Mouse (Mus musculus): Measurements from ENCODE around the gene Fem1b. TPM values are rescaled to one million over a fixed set of nuclear protein-coding genes. Genes with fewer than 3 reads are reported as not detected.

Fem1b gene
- polyA plus RNA-seq, 1 experiment: 2.2 TPM

DNA sequence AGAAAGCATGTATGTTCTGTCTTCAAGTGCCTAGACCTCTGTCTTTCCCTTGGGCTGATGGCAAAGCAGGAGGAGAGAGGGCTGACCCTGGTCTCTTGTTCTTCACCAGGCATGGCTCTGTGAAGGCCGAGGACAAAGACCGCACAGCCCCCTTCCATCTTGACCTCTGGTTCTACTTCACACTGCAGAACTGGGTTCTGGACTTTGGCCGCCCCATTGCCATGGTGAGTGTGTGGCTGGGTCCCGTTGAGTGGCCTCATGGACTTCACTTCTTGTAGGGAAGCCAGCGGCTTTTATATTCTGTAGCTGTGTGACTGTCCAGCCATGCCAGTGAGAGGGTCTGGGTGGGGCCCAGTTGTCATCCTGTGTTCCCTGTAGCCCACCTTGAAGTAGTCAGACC, 32.7 kb upstream of the Fem1b start:
- no peak overlapping the region for H3K4me3 ChIP-seq (replicated peaks)
- H3K27me3 ChIP-seq (replicated peaks): no peaks in the 10 kb centered on the region
- H3K4me1 ChIP-seq: peaks cover 55% of the 10 kb centered on the region
- H3K36me3 ChIP-seq (replicated peaks; ENCODE audit: low read length): peaks cover 70% of the 10 kb centered on the region
- TF ChIP-seq FLI1 (IDR thresholded peaks at IDR 0.05; ENCODE audit: low read length) (no peak), GATA1 (IDR thresholded peaks at IDR 0.05; ENCODE audit: borderline replicate concordance, low read length) (no peak)
- no peaks in the 10 kb centered on the region for H3K9me3 ChIP-seq

DNA sequence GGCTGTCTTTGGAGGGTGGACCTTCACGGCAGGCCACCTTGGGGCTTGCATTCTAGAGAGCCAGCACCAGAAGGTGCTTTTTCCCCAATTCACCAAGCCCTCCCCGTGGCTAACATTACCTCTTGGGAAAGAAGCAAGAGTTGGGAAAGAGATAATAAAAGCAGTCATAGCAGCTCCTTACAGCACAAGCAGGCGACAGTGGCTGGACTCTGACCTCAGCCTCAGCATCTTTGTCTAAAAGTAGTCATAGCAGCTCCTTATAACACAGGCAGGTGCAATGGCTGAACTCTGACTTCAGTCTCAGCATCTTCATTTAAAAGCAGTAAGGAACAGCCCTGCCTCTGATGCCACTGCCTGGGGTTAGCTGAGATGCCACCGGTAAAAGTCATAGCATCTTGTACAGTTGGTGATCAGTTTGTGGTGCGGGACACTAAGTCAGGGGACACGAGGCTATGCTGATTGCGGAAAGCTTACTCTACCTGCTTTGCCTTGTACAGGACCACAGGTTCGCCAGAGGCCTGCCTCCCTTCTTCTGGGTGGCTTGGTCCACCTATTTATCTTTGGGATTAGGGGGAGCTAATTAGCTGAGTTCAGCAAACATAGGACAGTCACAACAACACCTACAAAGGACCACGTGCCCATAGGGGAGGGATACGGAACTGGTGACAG, 31.8 kb upstream of the Fem1b start:
- peaks cover 56% of the 10 kb centered on the region for H3K4me1 ChIP-seq

DNA sequence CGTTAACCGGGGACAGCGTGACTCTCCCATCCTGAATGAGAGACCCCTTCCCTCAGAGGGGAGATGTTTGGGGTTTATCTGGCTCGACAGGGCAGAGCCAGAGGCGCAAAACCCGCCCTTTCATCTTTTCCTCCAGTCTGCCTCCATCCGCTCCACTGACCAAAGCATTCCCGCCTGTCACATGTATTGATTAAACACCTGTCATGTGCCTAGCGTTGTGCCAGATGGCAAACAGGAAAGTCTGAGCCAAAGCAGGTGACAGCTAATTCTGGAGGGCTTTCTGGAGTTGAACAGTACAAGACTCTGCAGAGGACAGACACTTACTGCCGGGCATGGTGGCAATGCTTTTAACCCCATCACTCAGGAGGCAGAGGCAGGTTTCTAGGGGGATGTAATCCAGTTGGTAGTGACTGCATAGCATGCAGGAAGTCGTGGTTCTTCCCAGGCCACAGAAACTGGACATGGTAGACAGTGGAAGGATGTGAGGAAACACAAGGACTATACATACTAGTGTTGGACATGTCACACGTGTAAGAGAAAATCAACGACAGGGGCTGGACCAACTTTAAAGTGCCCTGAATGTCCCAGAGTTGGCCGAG, 27.5 kb upstream of the Fem1b start:
- Histone ChIP-seq H3K27me3 (replicated peaks) (no peaks in the 10 kb centered on the region), H3K4me1 (peaks cover 66% of the 10 kb centered on the region), H3K36me3 (replicated peaks; ENCODE audit: low read length) (peaks cover 26% of the 10 kb centered on the region), H3K4me3 (replicated peaks) (peak overlapping the region; percentile 92), H3K9me3 (no peaks in the 10 kb centered on the region)
- TF ChIP-seq FLI1 (IDR thresholded peaks at IDR 0.05; ENCODE audit: low read length) (no peak), GATA1 (IDR thresholded peaks at IDR 0.05; ENCODE audit: borderline replicate concordance, low read length) (no peak)

More for the DNA sequence above, 31.8 kb upstream of the Fem1b start:
- Histone ChIP-seq H3K36me3 (replicated peaks; ENCODE audit: low read length) (peaks cover 60% of the 10 kb centered on the region), H3K27me3 (replicated peaks) (no peaks in the 10 kb centered on the region), H3K4me3 (replicated peaks) (peak overlapping the region; percentile 25), H3K9me3 (no peaks in the 10 kb centered on the region)
- TF ChIP-seq GATA1 (IDR thresholded peaks at IDR 0.05; ENCODE audit: borderline replicate concordance, low read length) (no peak), FLI1 (IDR thresholded peaks at IDR 0.05; ENCODE audit: low read length) (no peak)

DNA sequence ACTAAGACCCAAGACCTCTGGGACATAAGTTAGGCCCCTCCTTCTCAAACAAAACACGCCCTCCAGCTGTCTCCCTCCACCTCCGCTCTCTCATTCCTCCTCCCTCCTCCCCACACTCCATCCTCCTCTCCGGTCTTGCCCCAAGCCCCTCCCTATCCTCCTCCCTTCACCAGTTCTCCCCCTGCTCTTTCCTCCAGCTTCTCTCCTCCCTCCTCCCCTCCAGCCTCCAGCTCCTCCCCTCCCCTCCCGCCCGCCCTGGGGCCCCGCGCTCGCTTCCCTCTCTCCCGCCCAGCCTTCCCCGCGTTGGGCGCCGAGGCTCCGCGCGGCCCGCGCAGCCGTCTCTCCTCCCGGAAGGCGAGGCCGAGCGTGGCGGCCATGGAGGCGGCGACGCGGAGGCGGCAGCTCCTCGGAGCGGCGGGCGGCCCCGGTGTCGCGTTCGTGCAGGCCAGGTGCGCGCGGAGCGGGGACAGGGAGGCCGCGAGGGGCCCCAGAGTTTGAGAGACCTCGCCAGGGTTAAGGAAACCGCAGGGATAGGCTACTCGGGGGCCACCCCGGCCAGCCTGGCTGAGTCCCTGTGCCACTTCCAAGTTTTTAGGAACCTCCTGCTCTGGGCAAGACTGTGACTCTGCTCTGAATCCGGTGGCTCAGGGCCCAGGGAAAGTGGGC, 26.9 kb upstream of the Fem1b start, which contains the start of gene Cln6:
Gene Cln6 (plus strand): TSS at position 280 of the 666 bp plus-strand sequence.
- no peaks in the 10 kb centered on the region for H3K9me3 ChIP-seq
- peak within 1 kb of the TSS; percentile 92 for H3K4me3 ChIP-seq (replicated peaks)
- peaks cover 21% of the 10 kb centered on the region for H3K36me3 ChIP-seq (replicated peaks; ENCODE audit: low read length)
- H3K4me1 ChIP-seq: peaks cover 59% of the 10 kb centered on the region
- TF ChIP-seq FLI1 (IDR thresholded peaks at IDR 0.05; ENCODE audit: low read length) (no peak), GATA1 (IDR thresholded peaks at IDR 0.05; ENCODE audit: borderline replicate concordance, low read length) (no peak)
- no peaks in the 10 kb centered on the region for H3K27me3 ChIP-seq (replicated peaks)

DNA sequence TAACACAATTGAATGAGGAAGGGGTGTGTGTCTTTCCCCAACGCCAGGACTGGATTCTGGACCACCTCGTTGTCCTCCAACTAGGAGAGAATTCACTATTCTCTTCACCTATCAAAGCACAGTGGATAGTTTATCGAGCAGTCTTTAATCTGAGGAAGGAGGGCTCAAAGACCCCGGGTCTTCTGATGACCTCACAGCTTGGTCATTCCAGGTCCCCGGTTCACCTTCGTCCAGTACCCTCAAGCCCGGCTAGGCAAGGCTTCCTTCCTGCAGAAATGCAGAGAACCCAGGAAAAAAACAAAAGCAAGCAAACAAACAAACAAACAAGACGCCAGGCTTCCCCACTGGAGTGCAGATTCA, 26.4 kb upstream of the Fem1b start:
- Histone ChIP-seq H3K4me1 (peaks cover 55% of the 10 kb centered on the region), H3K4me3 (replicated peaks) (peak overlapping the region; percentile 92), H3K9me3 (no peaks in the 10 kb centered on the region), H3K36me3 (replicated peaks; ENCODE audit: low read length) (peaks cover 16% of the 10 kb centered on the region), H3K27me3 (replicated peaks) (no peaks in the 10 kb centered on the region)
- no peak for TF ChIP-seq GATA1 (IDR thresholded peaks at IDR 0.05; ENCODE audit: borderline replicate concordance, low read length)
- no peak for TF ChIP-seq FLI1 (IDR thresholded peaks at IDR 0.05; ENCODE audit: low read length)

DNA sequence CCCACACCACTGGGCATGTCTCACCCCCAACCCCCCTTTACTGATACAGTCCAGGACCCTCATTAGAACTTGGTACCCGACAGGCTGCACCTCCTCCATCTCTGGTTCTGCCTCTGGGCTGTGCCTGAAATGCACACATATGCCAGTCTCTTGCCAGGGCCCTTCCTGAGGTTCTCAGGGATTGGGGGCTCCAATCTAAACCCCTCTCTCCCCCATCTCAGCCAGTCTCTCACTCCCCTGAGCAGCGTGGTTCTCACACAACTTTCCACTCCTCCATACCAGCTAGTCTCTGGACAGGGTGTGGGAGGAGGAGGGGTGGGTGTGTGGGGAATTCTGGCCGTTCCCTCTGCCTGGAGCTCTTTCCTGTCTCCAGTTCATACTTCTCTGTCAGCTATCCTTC, 25.9 kb upstream of the Fem1b start:
- Histone ChIP-seq H3K4me3 (replicated peaks) (peak overlapping the region; percentile 92), H3K27me3 (replicated peaks) (no peaks in the 10 kb centered on the region), H3K4me1 (peaks cover 53% of the 10 kb centered on the region), H3K9me3 (no peaks in the 10 kb centered on the region), H3K36me3 (replicated peaks; ENCODE audit: low read length) (peaks cover 11% of the 10 kb centered on the region)
- no peak for TF ChIP-seq GATA1 (IDR thresholded peaks at IDR 0.05; ENCODE audit: borderline replicate concordance, low read length)
- TF ChIP-seq FLI1 (IDR thresholded peaks at IDR 0.05; ENCODE audit: low read length): no peak

DNA sequence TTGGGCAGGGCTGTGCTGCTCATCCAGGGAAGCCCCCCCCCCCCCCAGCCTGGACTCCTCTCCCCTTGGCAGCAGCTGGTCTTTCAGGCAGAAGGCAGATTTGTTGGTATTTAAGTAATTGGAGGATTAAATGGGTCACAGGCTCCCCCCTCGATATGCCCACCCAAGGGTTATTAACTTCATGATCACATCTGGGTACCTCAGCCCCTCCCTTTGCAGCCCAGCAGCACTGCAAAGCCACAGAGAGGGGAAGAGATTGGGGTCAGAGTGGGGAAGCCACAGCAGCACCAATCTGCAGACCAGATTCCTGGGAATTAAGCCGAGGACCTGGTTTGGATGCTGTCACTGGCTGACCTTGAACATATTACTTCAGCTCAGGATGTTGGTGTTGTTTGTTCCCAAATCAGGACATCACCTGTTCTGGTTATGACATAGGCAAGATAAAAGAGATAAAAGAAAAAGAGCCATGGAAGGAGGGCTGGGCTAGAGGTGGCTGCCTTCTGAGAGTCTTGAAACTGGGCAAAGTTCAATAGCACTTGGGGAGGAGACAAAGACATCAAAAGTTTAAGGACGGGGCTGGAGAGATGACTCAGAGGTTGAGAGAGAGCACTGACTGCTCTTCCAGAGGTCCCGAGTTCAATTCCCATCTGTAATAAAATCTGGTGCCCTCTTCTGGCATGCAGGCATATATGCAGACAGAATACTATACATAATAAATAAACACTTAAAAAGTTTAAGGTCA, 24.1 kb upstream of the Fem1b start:
- H3K4me1 ChIP-seq: peaks cover 50% of the 10 kb centered on the region
- H3K27me3 ChIP-seq (replicated peaks): no peaks in the 10 kb centered on the region
- no peak overlapping the region for H3K4me3 ChIP-seq (replicated peaks)
- TF ChIP-seq FLI1 (IDR thresholded peaks at IDR 0.05; ENCODE audit: low read length) (no peak), GATA1 (IDR thresholded peaks at IDR 0.05; ENCODE audit: borderline replicate concordance, low read length) (no peak)
- H3K36me3 ChIP-seq (replicated peaks; ENCODE audit: low read length): peaks cover 5% of the 10 kb centered on the region
- H3K9me3 ChIP-seq: no peaks in the 10 kb centered on the region

DNA sequence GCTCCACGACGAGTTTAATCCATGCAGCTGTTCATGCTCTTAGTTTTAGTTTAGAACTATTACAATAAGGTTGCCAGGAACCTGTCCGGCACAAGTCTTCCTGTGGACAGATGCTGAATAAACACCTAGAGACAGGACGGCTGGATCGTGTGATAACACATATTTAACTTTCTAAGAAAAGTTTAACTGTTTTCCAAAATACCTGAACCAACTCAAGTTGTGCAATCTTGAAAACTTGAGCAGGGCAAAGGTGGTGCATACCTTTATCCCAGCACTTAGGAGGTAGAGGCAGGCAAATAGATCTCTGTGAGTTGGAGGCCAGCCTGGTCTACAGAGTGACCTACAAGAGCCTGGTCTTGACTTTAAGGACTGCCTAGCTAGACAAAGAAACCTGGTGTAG, 23.2 kb upstream of the Fem1b start:
- peaks cover 47% of the 10 kb centered on the region for H3K4me1 ChIP-seq

DNA sequence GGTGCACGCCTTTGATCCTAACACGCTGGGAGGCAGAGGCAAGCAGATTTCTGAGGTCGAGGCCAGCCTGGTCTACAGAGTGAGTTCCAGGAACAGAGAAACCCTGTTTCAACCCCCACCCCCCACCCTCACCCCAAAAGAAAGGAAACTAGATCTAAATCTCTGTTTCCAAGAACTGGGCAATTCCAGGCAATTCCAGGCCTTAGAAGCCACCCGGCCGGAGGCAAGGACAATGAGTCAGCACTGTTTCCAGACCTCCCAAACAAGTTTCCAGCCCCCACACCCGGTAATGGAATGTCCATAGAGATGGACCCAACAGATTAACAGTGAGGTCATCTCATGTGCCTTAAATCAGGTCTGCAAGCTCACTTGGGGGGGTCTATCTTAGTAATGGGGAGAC, 18.1 kb upstream of the Fem1b start:
- H3K9me3 ChIP-seq: no peaks in the 10 kb centered on the region
- H3K4me1 ChIP-seq: peaks cover 35% of the 10 kb centered on the region
- H3K4me3 ChIP-seq (replicated peaks): no peak overlapping the region
- no peaks in the 10 kb centered on the region for H3K36me3 ChIP-seq (replicated peaks; ENCODE audit: low read length)
- H3K27me3 ChIP-seq (replicated peaks): no peaks in the 10 kb centered on the region
- TF ChIP-seq GATA1 (IDR thresholded peaks at IDR 0.05; ENCODE audit: borderline replicate concordance, low read length) (no peak), FLI1 (IDR thresholded peaks at IDR 0.05; ENCODE audit: low read length) (no peak)

More for the DNA sequence above, 23.2 kb upstream of the Fem1b start:
- no peak for TF ChIP-seq FLI1 (IDR thresholded peaks at IDR 0.05; ENCODE audit: low read length)
- no peak for TF ChIP-seq GATA1 (IDR thresholded peaks at IDR 0.05; ENCODE audit: borderline replicate concordance, low read length)
- Histone ChIP-seq H3K9me3 (no peaks in the 10 kb centered on the region), H3K27me3 (replicated peaks) (no peaks in the 10 kb centered on the region), H3K4me3 (replicated peaks) (no peak overlapping the region), H3K36me3 (replicated peaks; ENCODE audit: low read length) (no peaks in the 10 kb centered on the region)

Measured in megakaryocyte, embryonic 14.5 days (primary cell).